Mouse (Mus musculus): Measurements from ENCODE around the gene Rab5b.
"Not testable (repeated sequence)": the region's sequence is repeated elsewhere in the genome, so short reads cannot be mapped to it uniquely, and the experiment has no call there.

The Rab5b gene

GRCm38 (mm10) chr10:128695992-128696807 is at the start of gene Rab5b:
TSS of gene Rab5b (minus strand) at chr10:128696264.
- DNase-seq (ENCODE audit: low spot score in 2 of 2): peak; percentile 94 to 96

- DNase-seq (ENCODE audit: low spot score in 2 of 2): peak; percentile 49 to 70
These were observed 48.9 kb upstream of the Rab5b start, which contains the start of gene Dgka for GRCm38 (mm10) chr10:128744680-128745601. TSS of gene Dgka (minus strand) at chr10:128744855.

GRCm38 (mm10) chr10:128744211-128744610 is 48.1 kb upstream of the Rab5b start:
- no peak for DNase-seq (ENCODE audit: low spot score in 2 of 2)

GRCm38 (mm10) chr10:128743791-128744191 is 47.7 kb upstream of the Rab5b start:
- peak; percentile 42 to 76 for DNase-seq (ENCODE audit: low spot score in 2 of 2)

- DNase-seq (ENCODE audit: low spot score in 2 of 2): no peak
These were observed 47.2 kb upstream of the Rab5b start for GRCm38 (mm10) chr10:128743235-128743634.

GRCm38 (mm10) chr10:128742616-128743015 is 46.6 kb upstream of the Rab5b start:
- DNase-seq (ENCODE audit: low spot score in 2 of 2): no peak

GRCm38 (mm10) chr10:128740296-128740695 is 44.2 kb upstream of the Rab5b start:
- DNase-seq (ENCODE audit: low spot score in 2 of 2): no peak

- DNase-seq (ENCODE audit: low spot score in 2 of 2): no peak
These were observed 41.4 kb upstream of the Rab5b start for GRCm38 (mm10) chr10:128737435-128737834.

- no peak for DNase-seq (ENCODE audit: low spot score in 2 of 2)
These were observed 35.9 kb upstream of the Rab5b start for GRCm38 (mm10) chr10:128731992-128732391.

GRCm38 (mm10) chr10:128731002-128731433 is 35.0 kb upstream of the Rab5b start:
- peak; percentile 74 to 89 for DNase-seq (ENCODE audit: low spot score in 2 of 2)

- DNase-seq (ENCODE audit: low spot score in 2 of 2): no peak
These were observed 32.0 kb upstream of the Rab5b start for GRCm38 (mm10) chr10:128728059-128728458.

- DNase-seq (ENCODE audit: low spot score in 2 of 2): not testable (repeated sequence)
These were observed 29.4 kb upstream of the Rab5b start for GRCm38 (mm10) chr10:128725466-128725865.

GRCm38 (mm10) chr10:128715559-128716537 is 19.8 kb upstream of the Rab5b start:
- peak; percentile 35 to 76 for DNase-seq (ENCODE audit: low spot score in 2 of 2)

- DNase-seq (ENCODE audit: low spot score in 2 of 2): not testable (repeated sequence)
These were observed 15.3 kb upstream of the Rab5b start for GRCm38 (mm10) chr10:128711318-128711717.

GRCm38 (mm10) chr10:128705317-128705693 is 9.2 kb upstream of the Rab5b start:
- DNase-seq (ENCODE audit: low spot score in 2 of 2): peak in 1 of 2 experiments; percentile 70

- peak; percentile 93 to 96 for DNase-seq (ENCODE audit: low spot score in 2 of 2)
These were observed 8.6 kb upstream of the Rab5b start, which contains the start of gene Cdk2 for GRCm38 (mm10) chr10:128704491-128705316. TSS of gene Cdk2 (minus strand) at chr10:128705031.

- DNase-seq (ENCODE audit: low spot score in 2 of 2): no peak
These were observed 7.8 kb upstream of the Rab5b start, which contains the start of gene Pmel for GRCm38 (mm10) chr10:128703895-128704294. TSS of gene Pmel (plus strand) at chr10:128704195.

- no peak for DNase-seq (ENCODE audit: low spot score in 2 of 2)
These were observed 6.4 kb upstream of the Rab5b start for GRCm38 (mm10) chr10:128702328-128703007.

- no peak for DNase-seq (ENCODE audit: low spot score in 2 of 2)
These were observed 4.6 kb upstream of the Rab5b start for GRCm38 (mm10) chr10:128700712-128701111.

All from spleen, postnatal 4 days (tissue).